Mouse (Mus musculus) B cell, adult 67 days (primary cell): Measurements from ENCODE around the gene Olfr292. TPM values are rescaled to one million over a fixed set of nuclear protein-coding genes. Genes with fewer than 3 reads are reported as not detected.

ENCODE experiments used
- total RNA-seq, 2 experiments: library from RNA; stranded (reverse); gene quantifications; 4 replicates each; pipeline ENCODE4 v1.2.4; 2023

Gene Olfr292
- not detected for total RNA-seq

DNA sequence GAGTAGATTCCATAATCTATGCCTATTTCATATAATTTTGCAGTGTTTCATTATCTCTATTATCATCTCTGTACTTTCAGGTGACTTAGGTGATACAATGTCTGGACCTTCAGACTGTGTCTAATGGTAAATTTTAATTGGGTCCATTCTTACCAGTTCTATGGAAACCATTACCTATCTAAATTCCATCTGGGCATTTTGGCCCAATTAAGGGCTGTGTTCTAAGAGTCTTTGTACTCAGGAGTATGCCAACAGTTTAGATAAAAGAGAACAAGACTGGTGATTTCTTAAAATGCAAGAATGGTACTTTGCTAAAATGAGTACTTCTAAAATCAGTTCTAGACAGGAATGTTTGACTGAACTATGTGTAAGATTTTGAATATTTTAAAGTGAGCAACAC, at the start of gene Olfr292:
TSS of gene Olfr292 (plus strand) at position 301 of the 400 bp plus-strand sequence.

DNA sequence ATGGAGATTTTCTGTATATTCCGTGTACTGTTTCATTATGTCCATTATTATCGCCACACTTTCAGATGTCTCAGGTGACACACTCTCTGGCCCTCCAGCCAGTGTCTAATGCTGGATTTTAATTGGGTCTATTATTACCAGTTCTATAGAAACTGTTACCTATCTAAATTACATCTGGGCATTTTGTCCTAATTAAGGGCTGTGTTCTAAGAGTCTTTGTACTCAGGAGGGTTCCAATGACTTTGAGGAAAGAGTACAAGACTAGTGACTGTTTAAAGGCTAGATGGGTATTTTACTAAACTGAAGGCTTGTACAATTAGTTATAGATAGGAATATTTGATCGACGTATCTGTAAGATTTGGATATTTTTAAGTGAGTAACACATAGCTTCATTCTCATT, 39.4 kb upstream of the Olfr292 start, which contains the start of gene Olfr293:
TSS of gene Olfr293 (plus strand) at position 301 of the 400 bp plus-strand sequence.

Other genes starting within 250 kb of the Olfr292 start
- not detected for gene Olfr299, start 228.4 kb upstream of the Olfr292 start, total RNA-seq
- not detected for gene Olfr298, start 195.8 kb upstream of the Olfr292 start, total RNA-seq
- gene Olfr297, start 168.4 kb upstream of the Olfr292 start, total RNA-seq: not detected
- gene Olfr295, start 104.5 kb upstream of the Olfr292 start, total RNA-seq: not detected
- not detected for gene Olfr294, start 71.7 kb upstream of the Olfr292 start, total RNA-seq
- gene Olfr293, start 39.3 kb upstream of the Olfr292 start, total RNA-seq: not detected
- not detected for gene Folh1, start 87.6 kb downstream of the Olfr292 start, total RNA-seq
- not detected for gene Vmn2r77, start 106.7 kb downstream of the Olfr292 start, total RNA-seq
- not detected for gene Vmn2r78, start 226.8 kb downstream of the Olfr292 start, total RNA-seq